Mouse (Mus musculus): ENCODE results near the gene AL607142.1. TPM values are rescaled to one million over a fixed set of nuclear protein-coding genes. Genes with fewer than 3 reads are reported as not detected.

The AL607142.1 gene
- total RNA-seq (2023): not detected

DNA sequence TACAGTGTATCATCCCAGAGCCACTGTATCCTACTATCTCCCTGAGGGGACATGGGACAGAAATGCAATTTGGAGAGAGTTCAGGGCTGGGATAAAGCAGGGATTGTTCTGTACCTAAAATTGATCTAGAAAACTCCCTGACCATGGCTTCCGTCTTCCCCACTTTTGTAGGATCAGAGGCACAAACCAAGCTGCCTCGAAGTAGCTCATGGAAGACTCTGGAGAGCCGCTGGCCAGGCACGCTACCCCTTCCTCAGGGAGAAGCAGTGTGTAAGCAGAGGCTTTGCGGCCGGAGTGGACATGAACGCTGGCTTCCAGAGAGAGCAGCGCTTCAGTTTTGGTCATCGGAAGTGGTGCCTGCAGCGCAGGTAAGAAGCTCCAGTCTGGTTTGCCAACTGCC is at the start of gene AL607142.1:
Gene AL607142.1, plus strand, starts transcription at position 301 of the 400 bp plus-strand sequence.

Other genes with a start within 250 kb of the AL607142.1 start
- not detected for gene Edn2, start 96.2 kb downstream of the AL607142.1 start, total RNA-seq (2023)
- gene Foxo6, start 222.4 kb downstream of the AL607142.1 start, total RNA-seq (2023): 0.46 TPM

Measured in CD8-positive naive resting alpha-beta T cell, adult 57 days (primary cell).